Mouse (Mus musculus) neural tube, embryonic 15.5 days (tissue): ENCODE data around the gene Fam98a. TPM values are rescaled to one million over a fixed set of nuclear protein-coding genes. Genes with fewer than 3 reads are reported as not detected.

Experiments used
- polyA plus RNA-seq: library from polyadenylated mRNA; unstranded; fragments of >200 nt; fragmentation: Nextera tagmentation; extraction: Ambion mirVana; gene quantifications from 2 replicates; pipeline ENCODE4 v1.2.1, GENCODE M21; 2015

Fam98a gene
- polyA plus RNA-seq, 1 experiment from 2014 or later: 30.3 TPM

Other genes starting within 250 kb of the Fam98a start
- gene Rasgrp3, start 116.0 kb downstream of the Fam98a start, polyA plus RNA-seq: 5.9 and 7.2 TPM in 2 replicates